Comparison of ENCODE assay signal across 8 mouse cellular contexts in the genomic region with DNA sequence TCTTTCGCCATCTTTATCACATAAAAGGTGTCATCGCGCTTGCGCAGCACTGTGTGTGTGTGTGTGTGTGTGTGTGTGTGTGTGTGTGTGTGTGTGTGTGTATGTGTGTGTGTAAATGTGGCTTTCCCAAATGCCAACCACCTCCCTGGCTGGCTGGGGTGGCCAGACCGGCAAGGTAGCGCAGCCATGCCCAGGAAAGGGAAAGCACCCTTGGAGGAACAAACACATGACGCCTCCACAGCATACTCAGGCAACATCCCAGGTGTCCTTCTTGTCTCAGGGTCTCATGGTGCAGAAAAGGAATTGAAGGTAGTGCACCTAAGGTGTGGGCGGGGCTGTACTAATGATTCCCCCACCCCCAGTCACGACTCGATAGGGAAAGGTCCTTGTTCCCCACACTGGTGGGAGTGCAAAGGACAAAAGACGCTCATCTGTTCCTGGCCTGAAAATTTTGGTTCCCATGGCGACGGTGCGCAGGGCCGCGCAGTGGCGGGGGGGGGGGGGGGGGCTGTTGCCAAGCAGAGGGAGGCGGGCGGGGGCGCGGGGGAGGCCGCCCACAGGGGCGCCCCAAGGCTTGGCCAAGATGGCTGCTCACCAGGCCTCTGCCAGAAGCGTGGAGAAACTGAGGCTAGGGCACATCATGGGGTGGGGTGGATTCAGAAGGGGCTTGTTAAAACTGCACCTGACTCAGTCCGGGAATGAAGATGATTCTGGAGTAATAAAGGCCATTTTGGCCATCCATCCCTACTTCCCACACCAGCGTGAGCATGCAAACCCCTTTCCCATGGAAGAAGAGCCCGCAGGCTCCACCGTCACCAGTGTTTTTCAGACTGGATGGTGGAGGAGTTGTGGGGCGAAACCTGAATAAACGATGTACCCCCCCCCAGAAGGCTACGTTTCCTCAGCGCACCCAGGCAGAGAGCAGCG. TPM values are rescaled to one million over a fixed set of nuclear protein-coding genes. Genes with fewer than 3 reads are reported as not detected.
DNase-seq lines count a peak whose midpoint lies in the region; ATAC-seq lines count a peak whose summit lies in the region.

No protein-coding gene starts in this region.

- WGBS in lung, embryonic 16.5 days = 2% methylated on average over 21 of the region's 33 CpGs
- WGBS in forebrain, embryonic 15.5 days = 1% methylated on average over 33 of the region's 33 CpGs
- 8% methylated on average over 28 of the region's 33 CpGs for WGBS in liver, embryonic 11.5 days

- no peak for ATAC-seq in lung, embryonic 16.5 days (ENCODE audit: low read depth)
- no peak for ATAC-seq in forebrain, embryonic 15.5 days (replicated peaks)
- ATAC-seq in liver, embryonic 11.5 days (replicated peaks; ENCODE audit: low FRiP score) = no peak
- ATAC-seq in megakaryocyte-erythroid progenitor cell, adult 5-6 weeks (replicated peaks; ENCODE audit: low FRiP score, low TSS enrichment, poor library complexity, severe bottlenecking) = no peak

- DNase-seq in adrenal gland, postnatal 14 days = peak; percentile 56
- DNase-seq in adrenal gland, postnatal 25 days = no peak
- no peak for DNase-seq in lung, postnatal 25 days (ENCODE audit: low spot score)
- no peak for DNase-seq in liver, embryonic 11.5 days (ENCODE audit: low spot score)
- peak; percentile 52 for DNase-seq in splenic B cell, adult 2 months (ENCODE audit: low read depth, low spot score)

- H3K4me1 ChIP-seq in lung, embryonic 16.5 days (replicated peaks; ENCODE audit: control insufficient read depth, insufficient read depth, low read length) = peaks cover 38% of the 10 kb centered on the region
- H3K4me1 ChIP-seq in forebrain, embryonic 15.5 days = peaks cover 60% of the 10 kb centered on the region
- H3K4me1 ChIP-seq in liver, embryonic 11.5 days (replicated peaks; ENCODE audit: control insufficient read depth, insufficient read depth, low read length) = peaks cover 35% of the 10 kb centered on the region

- H3K9me3 ChIP-seq in lung, embryonic 16.5 days (ENCODE audit: control insufficient read depth, low read length) = no peaks in the 10 kb centered on the region
- H3K9me3 ChIP-seq in forebrain, embryonic 15.5 days = no peaks in the 10 kb centered on the region
- no peaks in the 10 kb centered on the region for H3K9me3 ChIP-seq in liver, embryonic 11.5 days (ENCODE audit: control insufficient read depth, low read length)

- peak overlapping the region; percentile 79 for H3K9ac ChIP-seq in lung, embryonic 16.5 days (ENCODE audit: low read length)
- H3K9ac ChIP-seq in forebrain, embryonic 15.5 days (replicated peaks) = peak overlapping the region; percentile 83
- peak overlapping the region; percentile 70 for H3K9ac ChIP-seq in liver, embryonic 11.5 days (ENCODE audit: low read depth, low read length)

- peak overlapping the region; percentile 100 for H3K4me2 ChIP-seq in lung, embryonic 16.5 days (ENCODE audit: low read depth, low read length)
- peak overlapping the region; percentile 89 for H3K4me2 ChIP-seq in forebrain, embryonic 15.5 days (replicated peaks)
- peak overlapping the region; percentile 100 for H3K4me2 ChIP-seq in liver, embryonic 11.5 days

- peak overlapping the region; percentile 74 for H3K4me3 ChIP-seq in lung, embryonic 16.5 days (ENCODE audit: low read length)
- H3K4me3 ChIP-seq in forebrain, embryonic 15.5 days = peak overlapping the region; percentile 76
- peak overlapping the region; percentile 76 for H3K4me3 ChIP-seq in liver, embryonic 11.5 days (ENCODE audit: low read depth, low read length)

- peak overlapping the region; percentile 75 for H3K27ac ChIP-seq in lung, embryonic 16.5 days (ENCODE audit: low read length)
- H3K27ac ChIP-seq in forebrain, embryonic 15.5 days (replicated peaks) = peak overlapping the region; percentile 89
- peak overlapping the region; percentile 62; the same call in 1 of the 2 replicates for H3K27ac ChIP-seq in liver, embryonic 11.5 days (ENCODE audit: low read depth, low read length)

- H3K36me3 ChIP-seq in lung, embryonic 16.5 days (ENCODE audit: control insufficient read depth, insufficient read depth, low read length) = 0 out of 2 replicates have a peak, but pooled peaks cover 3% of the 10 kb centered on the region
- H3K36me3 ChIP-seq in forebrain, embryonic 15.5 days = peaks cover 25% of the 10 kb centered on the region
- 0 out of 2 replicates have a peak, but pooled peaks cover 2% of the 10 kb centered on the region for H3K36me3 ChIP-seq in liver, embryonic 11.5 days (ENCODE audit: control insufficient read depth, insufficient read depth, low read length)
- H3K36me3 ChIP-seq in splenic B cell, adult 2 months (ENCODE audit: control insufficient read depth, insufficient read depth, low read length, poor library complexity, severe bottlenecking) = no peaks in the 10 kb centered on the region

- H3K27me3 ChIP-seq in lung, embryonic 16.5 days (ENCODE audit: control insufficient read depth, insufficient read depth, low read depth, low read length) = peaks cover 34% of the 10 kb centered on the region
- no peaks in the 10 kb centered on the region for H3K27me3 ChIP-seq in forebrain, embryonic 15.5 days
- H3K27me3 ChIP-seq in liver, embryonic 11.5 days (replicated peaks; ENCODE audit: control insufficient read depth, insufficient read depth, low read length) = peaks cover 34% of the 10 kb centered on the region
- no peaks in the 10 kb centered on the region for H3K27me3 ChIP-seq in splenic B cell, adult 2 months (ENCODE audit: control insufficient read depth, insufficient read depth, low read length, poor library complexity, severe bottlenecking)

RNA-seq across cellular contexts. Expression of a gene that starts 0.5 kb away (rescaled TPM):
- 920 and 980 TPM in 2 replicates for total RNA-seq in adrenal gland, postnatal 14 days (2021)
- total RNA-seq in adrenal gland, postnatal 25 days (2021) = 460 and 592 TPM in 2 replicates
- 534 and 552 TPM in 2 replicates for polyA plus RNA-seq in lung, embryonic 16.5 days (2015; fragmentation: Nextera tagmentation; extraction: Ambion mirVana)
- 437 and 444 TPM in 2 replicates for polyA plus RNA-seq in forebrain, embryonic 15.5 days (2015; fragmentation: Nextera tagmentation; extraction: Ambion mirVana)
- 482 and 514 TPM in 2 replicates for polyA plus RNA-seq in liver, embryonic 11.5 days (2014; fragmentation: Nextera tagmentation; extraction: Ambion mirVana)
- total RNA-seq in megakaryocyte-erythroid progenitor cell, adult 5-6 weeks (2014; fragmentation: Nextera tagmentation) = 282 and 325 TPM in 2 replicates
- 29.3 and 49.3 TPM in 2 replicates for total RNA-seq in megakaryocyte-erythroid progenitor cell, adult 5-6 weeks (2017)

RNA-seq across cellular contexts. Expression of a gene that starts 2.7 kb away (rescaled TPM):
- total RNA-seq in adrenal gland, postnatal 14 days (2021) = 69.9 and 137 TPM in 2 replicates
- 45.4 and 67.9 TPM in 2 replicates for total RNA-seq in adrenal gland, postnatal 25 days (2021)
- polyA plus RNA-seq in lung, embryonic 16.5 days (2015; fragmentation: Nextera tagmentation; extraction: Ambion mirVana) = 3.9 and 5.6 TPM in 2 replicates
- 29.7 and 39.5 TPM in 2 replicates for polyA plus RNA-seq in forebrain, embryonic 15.5 days (2015; fragmentation: Nextera tagmentation; extraction: Ambion mirVana)
- polyA plus RNA-seq in liver, embryonic 11.5 days (2014; fragmentation: Nextera tagmentation; extraction: Ambion mirVana) = 2.8 and 3.1 TPM in 2 replicates
- 5.2 and 10.5 TPM in 2 replicates for total RNA-seq in megakaryocyte-erythroid progenitor cell, adult 5-6 weeks (2014; fragmentation: Nextera tagmentation)
- total RNA-seq in megakaryocyte-erythroid progenitor cell, adult 5-6 weeks (2017) = 3.7 TPM in 1 of 2 replicates, not detected in the other

RNA-seq across cellular contexts. Expression of a gene that starts 10.2 kb away (rescaled TPM):
- total RNA-seq in adrenal gland, postnatal 14 days (2021) = 114 and 140 TPM in 2 replicates
- total RNA-seq in adrenal gland, postnatal 25 days (2021) = 74.1 and 97.4 TPM in 2 replicates
- polyA plus RNA-seq in lung, embryonic 16.5 days (2015; fragmentation: Nextera tagmentation; extraction: Ambion mirVana) = 11.8 and 12.9 TPM in 2 replicates
- polyA plus RNA-seq in forebrain, embryonic 15.5 days (2015; fragmentation: Nextera tagmentation; extraction: Ambion mirVana) = 33.0 and 34.9 TPM in 2 replicates
- polyA plus RNA-seq in liver, embryonic 11.5 days (2014; fragmentation: Nextera tagmentation; extraction: Ambion mirVana) = 19.2 and 20.1 TPM in 2 replicates
- total RNA-seq in megakaryocyte-erythroid progenitor cell, adult 5-6 weeks (2014; fragmentation: Nextera tagmentation) = 30.9 and 34.0 TPM in 2 replicates
- total RNA-seq in megakaryocyte-erythroid progenitor cell, adult 5-6 weeks (2017) = 9.4 and 10.5 TPM in 2 replicates

RNA-seq across cellular contexts. Expression of a gene that starts 22.3 kb away (rescaled TPM):
- 138 and 147 TPM in 2 replicates for total RNA-seq in adrenal gland, postnatal 14 days (2021)
- total RNA-seq in adrenal gland, postnatal 25 days (2021) = 154 TPM in 2 replicates
- polyA plus RNA-seq in lung, embryonic 16.5 days (2015; fragmentation: Nextera tagmentation; extraction: Ambion mirVana) = 18.6 and 23.3 TPM in 2 replicates
- polyA plus RNA-seq in forebrain, embryonic 15.5 days (2015; fragmentation: Nextera tagmentation; extraction: Ambion mirVana) = 20.3 and 21.5 TPM in 2 replicates
- polyA plus RNA-seq in liver, embryonic 11.5 days (2014; fragmentation: Nextera tagmentation; extraction: Ambion mirVana) = 25.1 and 33.5 TPM in 2 replicates
- 152 and 213 TPM in 2 replicates for total RNA-seq in megakaryocyte-erythroid progenitor cell, adult 5-6 weeks (2014; fragmentation: Nextera tagmentation)
- total RNA-seq in megakaryocyte-erythroid progenitor cell, adult 5-6 weeks (2017) = 116 and 174 TPM in 2 replicates

RNA-seq across cellular contexts. Expression of a gene that starts 27.9 kb away (rescaled TPM):
- total RNA-seq in adrenal gland, postnatal 14 days (2021) = 67.6 and 106 TPM in 2 replicates
- 49.9 and 142 TPM in 2 replicates for total RNA-seq in adrenal gland, postnatal 25 days (2021)
- 73.4 and 83.4 TPM in 2 replicates for polyA plus RNA-seq in lung, embryonic 16.5 days (2015; fragmentation: Nextera tagmentation; extraction: Ambion mirVana)
- polyA plus RNA-seq in forebrain, embryonic 15.5 days (2015; fragmentation: Nextera tagmentation; extraction: Ambion mirVana) = 350 and 358 TPM in 2 replicates
- 22.5 and 25.1 TPM in 2 replicates for polyA plus RNA-seq in liver, embryonic 11.5 days (2014; fragmentation: Nextera tagmentation; extraction: Ambion mirVana)
- total RNA-seq in megakaryocyte-erythroid progenitor cell, adult 5-6 weeks (2014; fragmentation: Nextera tagmentation) = 31.5 and 44.0 TPM in 2 replicates
- total RNA-seq in megakaryocyte-erythroid progenitor cell, adult 5-6 weeks (2017) = 30.8 and 73.1 TPM in 2 replicates

Comparison
In these comparisons a context has a peak if more than half of its experiments do, and no peak if none do; other contexts are left out.
1. DNase-seq: peak in adrenal gland, postnatal 14 days (single experiment) and splenic B cell, adult 2 months (single experiment); none in adrenal gland, postnatal 25 days (single experiment), lung, postnatal 25 days (single experiment) and liver, embryonic 11.5 days (single experiment).
2. Peak in every context shown above with its lines, with median percentiles within 50 percentile points of each other: H3K27ac ChIP-seq, H3K4me2 ChIP-seq, H3K4me3 ChIP-seq and H3K9ac ChIP-seq.